Mouse (Mus musculus) forebrain, embryonic 16.5 days (tissue): ENCODE results near the gene Igfl3. TPM values are rescaled to one million over a fixed set of nuclear protein-coding genes. Genes with fewer than 3 reads are reported as not detected.

Source experiments
- ATAC-seq: fragments of 200-750 bp; cut with Nextera tagmentation; 2 replicates; pipeline ENCODE4 v1.8.0; 2017; ENCODE audit warnings: mild to moderate bottlenecking, moderate library complexity
- H3K27ac ChIP-seq: fragments of 300-500 bp; sonication (generic); 2 replicates; pipeline ENCODE4 v1.5.1; 2014; ENCODE audit warnings: low read length, control low read depth
- H3K27me3 ChIP-seq: fragments of 300-500 bp; sonication (generic); replicated peaks from 2 replicates; pipeline ENCODE4 v1.6.1; 2014; ENCODE audit warnings: low read length; ENCODE audit not compliant: control insufficient read depth, insufficient read depth
- H3K36me3 ChIP-seq: fragments of 300-500 bp; sonication (generic); 2 replicates; pipeline ENCODE4 v1.6.1; 2014; ENCODE audit not compliant: control insufficient read depth, insufficient read depth
- H3K4me1 ChIP-seq: fragments of 300-500 bp; sonication (generic); replicated peaks from 2 replicates; pipeline ENCODE4 v1.6.1; 2014; ENCODE audit warnings: low read length; ENCODE audit not compliant: control insufficient read depth, insufficient read depth
- H3K4me2 ChIP-seq: fragments of 300-500 bp; sonication (generic); 2 replicates; pipeline ENCODE4 v1.6.1; 2014; ENCODE audit warnings: mild to moderate bottlenecking, low read length, control low read depth
- H3K4me3 ChIP-seq: fragments of 300-500 bp; sonication (generic); replicated peaks from 2 replicates; pipeline ENCODE4 v1.5.1; 2014; ENCODE audit warnings: mild to moderate bottlenecking, low read length, control low read depth
- H3K9ac ChIP-seq: fragments of 300-500 bp; sonication (generic); replicated peaks from 2 replicates; pipeline ENCODE4 v1.6.1; 2014; ENCODE audit warnings: low read depth, low read length, control low read depth
- H3K9me3 ChIP-seq: fragments of 300-500 bp; sonication (generic); 2 replicates; pipeline ENCODE4 v1.6.1; 2016; ENCODE audit warnings: low read length; ENCODE audit not compliant: control insufficient read depth
- WGBS: fragments of 180-500 bp; shearing (Covaris S2); extraction: QIAGEN DNeasy Blood & Tissue Kit; methylation state at CpG from one replicate; pipeline ENCODE4 v1.1.7; 2014; 5-methylcytosine and 5-hydroxymethylcytosine counted together
- polyA plus RNA-seq: library from polyadenylated mRNA; unstranded; fragments of >200 nt; fragmentation: Nextera tagmentation; extraction: Ambion mirVana; gene quantifications from 2 replicates; pipeline ENCODE4 v1.2.1, GENCODE M21; 2015

The Igfl3 gene
- not detected in 2 replicates for polyA plus RNA-seq

GRCm38 (mm10) chr7:18176194-18176593 lies at the start of gene Igfl3:
Gene Igfl3 (plus strand): TSS chr7:18176494.
- Histone ChIP-seq H3K4me3 (no peak within 1 kb of the TSS), H3K27me3 (no peaks in the 10 kb centered on the region), H3K27ac (no peak within 1 kb of the TSS), H3K9ac (no peak within 1 kb of the TSS), H3K4me2 (no peak within 1 kb of the TSS), H3K4me1 (no peaks in the 10 kb centered on the region), H3K36me3 (no peaks in the 10 kb centered on the region), H3K9me3 (peaks cover 24% of the 10 kb centered on the region)
- ATAC-seq: no peak

- no peak for ATAC-seq
- WGBS: 15% methylated on average over 9 of the region's 9 CpGs
- no peaks in the 10 kb centered on the region for H3K36me3 ChIP-seq
- H3K4me1 ChIP-seq: no peaks in the 10 kb centered on the region
- no peak overlapping the region for H3K4me3 ChIP-seq
- peaks cover under 1% of the 10 kb centered on the region; the same call in 1 of the 2 replicates for H3K9me3 ChIP-seq
- H3K9ac ChIP-seq: no peak overlapping the region
- H3K4me2 ChIP-seq: no peak overlapping the region
- H3K27ac ChIP-seq: no peak overlapping the region
- H3K27me3 ChIP-seq: no peaks in the 10 kb centered on the region
Measured at GRCm38 (mm10) chr7:18210938-18211337, 34.6 kb downstream of the Igfl3 start.

DNA sequence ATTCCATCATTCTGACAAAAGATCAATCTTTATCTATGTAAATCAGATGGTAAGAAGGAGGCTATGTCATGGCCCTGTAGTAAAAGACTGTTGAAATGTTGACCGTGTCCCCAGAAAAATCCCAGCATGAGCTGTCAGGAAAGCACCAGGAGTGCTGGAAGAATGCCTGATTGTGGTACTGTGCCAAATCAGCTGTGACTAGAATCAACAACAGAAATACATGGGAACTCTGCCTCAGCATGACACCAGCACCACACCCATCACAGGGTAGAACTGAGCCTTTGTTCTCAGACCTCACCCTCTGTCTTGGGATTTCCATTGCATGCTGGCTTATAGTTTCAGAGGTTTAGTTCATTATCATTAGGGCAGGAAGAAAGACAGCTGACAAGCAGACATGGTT lies 38.4 kb downstream of the Igfl3 start:
- H3K9me3 ChIP-seq: peaks cover 10% of the 10 kb centered on the region

More for the DNA sequence above, 38.4 kb downstream of the Igfl3 start:
- no peak for ATAC-seq
- Histone ChIP-seq H3K36me3 (no peaks in the 10 kb centered on the region), H3K27me3 (no peaks in the 10 kb centered on the region), H3K9ac (no peak overlapping the region), H3K27ac (no peak overlapping the region), H3K4me1 (no peaks in the 10 kb centered on the region), H3K4me3 (no peak overlapping the region), H3K4me2 (no peak overlapping the region)
- WGBS: 56% methylated on average over 1 of the region's 1 CpGs

Other genes with a start within 250 kb of the Igfl3 start
- gene Ceacam11, start 204.4 kb upstream of the Igfl3 start, polyA plus RNA-seq: not detected in 2 replicates
- not detected in 2 replicates for gene Ceacam13, start 166.6 kb upstream of the Igfl3 start, polyA plus RNA-seq
- gene Ceacam12, start 110.6 kb upstream of the Igfl3 start, polyA plus RNA-seq: not detected in 2 replicates
- not detected in 2 replicates for gene Mill1, start 68.9 kb downstream of the Igfl3 start, polyA plus RNA-seq
- not detected in 2 replicates for gene Psg18, start 178.5 kb downstream of the Igfl3 start, polyA plus RNA-seq